Mouse (Mus musculus) testis, adult 2 months (tissue): ENCODE measurements around the gene Ngb. TPM values are rescaled to one million over a fixed set of nuclear protein-coding genes. Genes with fewer than 3 reads are reported as not detected.

ENCODE experiments used
- H3K27ac ChIP-seq: fragments of 200-500 bp; 2 replicates; pipeline ENCODE4 v1.5.1; 2012; ENCODE audit warnings: low read depth, low read length; ENCODE audit not compliant: control insufficient read depth, insufficient read depth
- H3K27me3 ChIP-seq: fragments of 200-500 bp; 2 replicates; pipeline ENCODE4 v1.6.1; 2012; ENCODE audit warnings: mild to moderate bottlenecking, low read length, moderate library complexity; ENCODE audit not compliant: control insufficient read depth, insufficient read depth
- H3K36me3 ChIP-seq: fragments of 200-500 bp; 2 replicates; pipeline ENCODE4 v1.6.1; 2012; ENCODE audit warnings: mild to moderate bottlenecking, low read length; ENCODE audit not compliant: control insufficient read depth, insufficient read depth
- H3K4me1 ChIP-seq: fragments of 200-500 bp; 2 replicates; pipeline ENCODE4 v1.6.1; 2012; ENCODE audit warnings: low read length; ENCODE audit not compliant: control insufficient read depth, insufficient read depth
- H3K4me3 ChIP-seq: fragments of 200-500 bp; 2 replicates; pipeline ENCODE4 v1.5.1; 2012; ENCODE audit warnings: low read depth, mild to moderate bottlenecking, low read length, moderate library complexity, mixed read lengths; ENCODE audit not compliant: control insufficient read depth
- CTCF ChIP-seq: fragments of 200-500 bp; IDR thresholded peaks from 2 replicates; pipeline ENCODE4 v1.5.1; 2012; ENCODE audit warnings: low read depth, mild to moderate bottlenecking, inconsistent platforms, low read length, moderate library complexity; ENCODE audit not compliant: control insufficient read depth, insufficient read depth, insufficient replicate concordance
- POLR2A ChIP-seq: fragments of 200-500 bp; IDR thresholded peaks from 2 replicates; pipeline ENCODE4 v1.6.1; 2012; ENCODE audit warnings: low read depth, mild to moderate bottlenecking, inconsistent platforms, low read length, moderate library complexity; ENCODE audit not compliant: control insufficient read depth
- polyA plus RNA-seq: library from polyadenylated mRNA; depleted of rRNA; stranded (reverse); fragments of >200 nt; gene quantifications from 2 replicates; pipeline ENCODE4 v1.2.3, GENCODE M21; 2012; rRNA removed

Gene Ngb
- 1.5 and 2.0 TPM in 2 replicates for polyA plus RNA-seq

GRCm38 (mm10) chr12:87102165-87102631, at the start of gene Ngb:
Gene Ngb (minus strand): TSS chr12:87102539.
- Histone ChIP-seq H3K27me3 (no peaks in the 10 kb centered on the region), H3K27ac (no peak within 1 kb of the TSS), H3K4me3 (peak within 1 kb of the TSS; percentile 83), H3K36me3 (no peaks in the 10 kb centered on the region), H3K4me1 (peaks cover 9% of the 10 kb centered on the region)
- TF ChIP-seq CTCF: no peak
- TF ChIP-seq POLR2A: no peak

- Histone ChIP-seq H3K36me3 (no peaks in the 10 kb centered on the region), H3K4me1 (peaks cover 3% of the 10 kb centered on the region), H3K27me3 (no peaks in the 10 kb centered on the region), H3K4me3 (no peak overlapping the region), H3K27ac (no peak overlapping the region)
- TF ChIP-seq CTCF: no peak
Measured at GRCm38 (mm10) chr12:87149471-87149870, 47.1 kb upstream of the Ngb start.

GRCm38 (mm10) chr12:87148136-87148535, 45.8 kb upstream of the Ngb start:
- no peaks in the 10 kb centered on the region for H3K36me3 ChIP-seq
- H3K27me3 ChIP-seq: no peaks in the 10 kb centered on the region
- H3K4me1 ChIP-seq: peaks cover 3% of the 10 kb centered on the region
- peak overlapping the region; percentile 99 for H3K27ac ChIP-seq
- peak overlapping the region; percentile 97 for H3K4me3 ChIP-seq
- TF ChIP-seq CTCF (no peak), POLR2A (no peak)

- Histone ChIP-seq H3K36me3 (no peaks in the 10 kb centered on the region), H3K27ac (peak within 1 kb of the TSS; percentile 99), H3K4me1 (peaks cover 3% of the 10 kb centered on the region)
Measured at GRCm38 (mm10) chr12:87147395-87148089, 45.2 kb upstream of the Ngb start, which contains the start of gene Pomt2. Gene Pomt2 (minus strand): TSS chr12:87147968.

GRCm38 (mm10) chr12:87146966-87147365, 44.6 kb upstream of the Ngb start, which contains the start of gene Gstz1:
Gene Gstz1 (plus strand): TSS chr12:87147165.
- Histone ChIP-seq H3K27me3 (no peaks in the 10 kb centered on the region), H3K27ac (peak within 1 kb of the TSS; percentile 99), H3K4me3 (peak within 1 kb of the TSS; percentile 97), H3K36me3 (no peaks in the 10 kb centered on the region), H3K4me1 (peaks cover 3% of the 10 kb centered on the region)
- TF ChIP-seq POLR2A (peak; percentile 95; the same call in 1 of the 2 replicates), CTCF (no peak)

More at GRCm38 (mm10) chr12:87147395-87148089, 45.2 kb upstream of the Ngb start, which contains the start of gene Pomt2:
- TF ChIP-seq CTCF: no peak
- peak; percentile 75 for TF ChIP-seq POLR2A
- Histone ChIP-seq H3K27me3 (no peaks in the 10 kb centered on the region), H3K4me3 (peak within 1 kb of the TSS; percentile 97)

GRCm38 (mm10) chr12:87142156-87142555, 39.8 kb upstream of the Ngb start:
- Histone ChIP-seq H3K27me3 (no peaks in the 10 kb centered on the region), H3K27ac (no peak overlapping the region), H3K4me1 (no peaks in the 10 kb centered on the region; the same call in 1 of the 2 replicates), H3K36me3 (no peaks in the 10 kb centered on the region; the same call in 1 of the 2 replicates), H3K4me3 (no peak overlapping the region)
- TF ChIP-seq POLR2A: no peak
- TF ChIP-seq CTCF: no peak

GRCm38 (mm10) chr12:87138768-87139167, 36.4 kb upstream of the Ngb start:
- Histone ChIP-seq H3K4me3 (no peak overlapping the region), H3K27me3 (no peaks in the 10 kb centered on the region), H3K4me1 (no peaks in the 10 kb centered on the region; the same call in 1 of the 2 replicates), H3K27ac (no peak overlapping the region), H3K36me3 (no peaks in the 10 kb centered on the region; the same call in 1 of the 2 replicates)
- TF ChIP-seq POLR2A (no peak), CTCF (no peak)
